Mouse (Mus musculus) heart, adult 2 months (tissue): ENCODE data around the gene Cby3.

Experiments
- CTCF ChIP-seq: fragments of 200-600 bp; IDR thresholded peaks from 2 replicates; pipeline ENCODE4 v1.8.1; 2022; ENCODE audit warnings: antibody characterized with exemption, mild to moderate bottlenecking, moderate library complexity
- POLR2A ChIP-seq: fragments of 200-500 bp; IDR thresholded peaks from 2 replicates; pipeline ENCODE4 v1.6.1; 2011; ENCODE audit warnings: mild to moderate bottlenecking, low read depth, low read length, control low read depth; ENCODE audit not compliant: insufficient read depth

DNA sequence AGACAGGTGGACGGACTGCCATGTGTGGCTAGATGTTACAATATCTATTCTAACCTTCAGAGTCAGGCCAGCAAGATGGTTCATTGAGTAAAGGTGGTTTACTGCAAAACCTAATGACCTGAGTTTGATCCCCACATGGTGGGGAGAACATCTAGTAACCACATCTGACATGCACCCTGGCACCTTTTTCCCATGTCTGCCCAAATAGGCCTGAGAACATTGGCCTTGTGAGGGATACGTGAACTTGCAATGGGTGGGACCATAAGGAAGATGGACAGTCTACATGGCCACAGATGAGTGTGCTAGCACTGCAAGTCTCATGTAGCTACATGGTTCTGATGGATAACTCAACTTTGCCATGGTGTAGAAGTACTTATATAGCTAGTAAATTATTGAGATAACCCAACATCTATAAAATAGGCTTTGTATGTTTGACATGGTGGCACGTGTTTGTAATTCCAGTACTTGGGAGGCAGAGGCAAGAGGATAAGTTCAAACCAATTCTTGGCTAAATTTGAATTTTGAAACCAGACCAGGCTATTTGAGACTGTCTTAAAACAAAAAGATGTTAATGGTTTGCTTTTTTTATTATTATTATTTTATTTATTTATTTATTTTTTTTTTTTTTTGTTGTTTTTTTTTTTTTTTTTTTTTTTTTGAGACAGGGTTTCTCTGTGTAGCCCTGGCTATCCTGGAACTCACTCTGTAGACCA lies 34.1 kb downstream of the Cby3 start:
- no peak for TF ChIP-seq CTCF
- TF ChIP-seq POLR2A: no peak
